Mouse (Mus musculus): ENCODE measurements around the gene Bcor. TPM values are rescaled to one million over a fixed set of nuclear protein-coding genes. Genes with fewer than 3 reads are reported as not detected.

The Bcor gene
- polyA plus RNA-seq, 1 experiment from 2014 or later: 20.6 TPM

DNA sequence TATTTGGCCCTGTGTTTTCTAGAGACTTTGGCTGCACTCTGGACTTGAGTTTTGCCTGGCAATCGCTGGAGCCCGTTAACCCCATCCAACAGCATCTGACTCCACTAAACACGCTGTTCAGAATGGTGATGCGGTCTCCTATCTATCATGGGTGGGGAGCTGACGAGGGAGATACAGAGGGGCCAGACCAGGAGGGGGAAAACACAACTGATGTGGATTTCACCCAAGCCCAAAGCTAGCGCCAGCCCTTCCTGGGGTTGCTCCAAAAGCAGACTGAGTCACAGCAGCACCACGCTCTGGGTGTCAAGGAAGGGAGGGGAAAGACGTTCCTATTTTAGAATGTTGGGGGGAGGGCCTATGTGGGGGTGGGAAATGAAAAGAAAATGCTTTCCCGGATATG lies 94.4 kb downstream of the Bcor start:
- Histone ChIP-seq H3K27ac (ENCODE audit: low read length) (no peak overlapping the region), H3K27me3 (ENCODE audit: control insufficient read depth, insufficient read depth, low read length) (peaks cover 8% of the 10 kb centered on the region; the same call in 1 of the 2 replicates), H3K9ac (replicated peaks; ENCODE audit: low read depth, low read length) (no peak overlapping the region), H3K36me3 (ENCODE audit: control insufficient read depth, insufficient read depth, low read length) (no peaks in the 10 kb centered on the region), H3K4me2 (replicated peaks; ENCODE audit: low read depth, low read length) (no peak overlapping the region), H3K4me1 (ENCODE audit: control insufficient read depth, insufficient read depth, low read length) (peaks cover 43% of the 10 kb centered on the region; the same call in 1 of the 2 replicates), H3K9me3 (ENCODE audit: control insufficient read depth, low read depth, low read length) (no peaks in the 10 kb centered on the region), H3K4me3 (ENCODE audit: low read depth, low read length) (no peak overlapping the region)
- WGBS: 31% methylated on average over 9 of the region's 9 CpGs
- no peak for ATAC-seq (ENCODE audit: insufficient number of reproducible peaks, insufficient read depth, low FRiP score, low read depth)

DNA sequence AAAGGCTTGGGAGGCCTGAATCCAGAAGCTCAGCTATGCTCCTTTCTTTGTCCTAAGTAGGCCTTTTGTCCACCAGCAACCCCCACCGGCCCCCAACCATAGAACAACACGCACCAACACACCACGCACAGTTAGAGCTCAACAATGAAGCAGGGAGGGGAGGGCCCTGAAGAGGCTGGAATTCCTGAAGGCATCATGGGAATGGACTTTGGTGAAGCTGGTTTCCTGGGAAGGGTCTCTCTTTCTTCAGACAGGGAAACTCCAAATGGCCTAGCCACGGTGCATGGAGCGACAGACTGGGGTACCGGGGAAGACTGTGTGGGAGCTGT lies 97.3 kb downstream of the Bcor start:
- Histone ChIP-seq H3K36me3 (ENCODE audit: control insufficient read depth, insufficient read depth, low read length) (no peaks in the 10 kb centered on the region; the same call in 1 of the 2 replicates), H3K27ac (ENCODE audit: low read length) (no peak overlapping the region), H3K9ac (replicated peaks; ENCODE audit: low read depth, low read length) (no peak overlapping the region), H3K4me3 (ENCODE audit: low read depth, low read length) (no peak overlapping the region), H3K27me3 (ENCODE audit: control insufficient read depth, insufficient read depth, low read length) (peaks cover 5% of the 10 kb centered on the region; the same call in 1 of the 2 replicates), H3K4me2 (replicated peaks; ENCODE audit: low read depth, low read length) (no peak overlapping the region), H3K4me1 (ENCODE audit: control insufficient read depth, insufficient read depth, low read length) (peaks cover 25% of the 10 kb centered on the region; the same call in 1 of the 2 replicates), H3K9me3 (ENCODE audit: control insufficient read depth, low read depth, low read length) (no peaks in the 10 kb centered on the region)
- 48% methylated on average over 6 of the region's 6 CpGs for WGBS
- ATAC-seq (ENCODE audit: insufficient number of reproducible peaks, insufficient read depth, low FRiP score, low read depth): no peak

DNA sequence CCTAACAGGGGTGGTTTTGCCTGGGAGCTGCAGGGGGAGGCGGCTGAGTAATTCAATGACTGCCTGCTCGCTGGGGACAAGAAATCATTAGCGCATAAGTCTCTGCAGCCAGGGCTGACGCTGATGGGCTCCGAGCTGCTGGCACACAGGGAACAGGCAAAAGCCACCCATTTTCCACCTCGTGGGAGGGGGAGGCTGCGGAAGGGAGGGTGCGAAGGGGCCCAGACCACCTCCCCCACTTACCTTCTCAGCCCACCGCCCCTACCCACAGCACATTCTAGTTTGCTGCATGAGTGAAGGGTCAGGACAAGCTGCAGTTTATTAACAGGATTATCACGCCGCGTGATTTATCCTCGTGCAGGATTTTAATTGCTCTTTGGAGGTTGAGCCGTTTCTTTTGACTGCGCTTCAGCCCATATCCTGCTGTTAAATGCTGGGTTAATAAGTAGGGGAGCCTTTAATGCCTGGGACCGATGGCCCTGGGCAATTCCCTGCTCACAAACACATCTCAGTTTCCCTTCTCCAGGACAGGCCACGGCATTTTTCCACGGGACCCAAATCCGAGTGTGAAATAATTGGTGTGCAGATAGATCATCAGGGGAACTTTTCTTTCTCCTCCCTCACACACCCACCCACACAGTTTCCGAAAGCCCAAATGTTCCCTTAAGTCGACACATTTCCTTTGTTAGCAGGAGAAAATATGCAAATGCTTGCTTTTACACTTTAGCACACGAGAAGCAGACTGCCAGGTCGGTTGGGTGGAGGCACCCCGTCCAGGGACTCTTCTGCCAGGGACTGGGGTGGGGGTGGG lies 97.8 kb downstream of the Bcor start:
- WGBS: 25% methylated on average over 24 of the region's 24 CpGs
- Histone ChIP-seq H3K27me3 (ENCODE audit: control insufficient read depth, insufficient read depth, low read length) (peaks cover 5% of the 10 kb centered on the region; the same call in 1 of the 2 replicates), H3K9me3 (ENCODE audit: control insufficient read depth, low read depth, low read length) (no peaks in the 10 kb centered on the region), H3K4me1 (ENCODE audit: control insufficient read depth, insufficient read depth, low read length) (peaks cover 21% of the 10 kb centered on the region; the same call in 1 of the 2 replicates), H3K36me3 (ENCODE audit: control insufficient read depth, insufficient read depth, low read length) (no peaks in the 10 kb centered on the region; the same call in 1 of the 2 replicates), H3K4me3 (ENCODE audit: low read depth, low read length) (no peak overlapping the region), H3K4me2 (replicated peaks; ENCODE audit: low read depth, low read length) (no peak overlapping the region), H3K27ac (ENCODE audit: low read length) (no peak overlapping the region), H3K9ac (replicated peaks; ENCODE audit: low read depth, low read length) (no peak overlapping the region)
- no peak for ATAC-seq (ENCODE audit: insufficient number of reproducible peaks, insufficient read depth, low FRiP score, low read depth)

DNA sequence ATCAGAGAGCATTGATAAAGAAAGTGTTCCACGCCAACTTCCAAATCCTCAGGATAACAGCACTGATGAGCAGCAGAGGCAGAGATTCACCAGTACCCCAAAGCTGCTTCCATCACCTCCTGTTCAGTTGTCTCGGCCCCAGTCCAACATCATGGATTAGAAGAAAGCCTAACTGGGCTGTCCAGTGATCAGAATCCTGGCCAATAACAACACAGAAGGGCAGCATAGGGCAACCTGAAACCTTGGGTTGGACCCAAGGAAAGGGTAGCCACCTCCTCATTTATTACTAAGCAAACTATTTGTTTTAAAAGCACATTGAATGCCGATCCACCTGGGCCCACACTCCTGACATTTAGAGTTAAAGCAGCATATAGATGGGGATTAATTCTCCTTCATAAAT lies 99.3 kb downstream of the Bcor start:
- Histone ChIP-seq H3K9ac (replicated peaks; ENCODE audit: low read depth, low read length) (no peak overlapping the region), H3K27ac (ENCODE audit: low read length) (no peak overlapping the region), H3K36me3 (ENCODE audit: control insufficient read depth, insufficient read depth, low read length) (no peaks in the 10 kb centered on the region; the same call in none of the 2 replicates), H3K4me3 (ENCODE audit: low read depth, low read length) (no peak overlapping the region), H3K4me2 (replicated peaks; ENCODE audit: low read depth, low read length) (no peak overlapping the region), H3K27me3 (ENCODE audit: control insufficient read depth, insufficient read depth, low read length) (0 out of 2 replicates have a peak, but pooled peaks cover 2% of the 10 kb centered on the region), H3K4me1 (ENCODE audit: control insufficient read depth, insufficient read depth, low read length) (peaks cover 15% of the 10 kb centered on the region; the same call in 1 of the 2 replicates), H3K9me3 (ENCODE audit: control insufficient read depth, low read depth, low read length) (no peaks in the 10 kb centered on the region)
- WGBS: 68% methylated on average over 3 of the region's 3 CpGs
- ATAC-seq (ENCODE audit: insufficient number of reproducible peaks, insufficient read depth, low FRiP score, low read depth): no peak

DNA sequence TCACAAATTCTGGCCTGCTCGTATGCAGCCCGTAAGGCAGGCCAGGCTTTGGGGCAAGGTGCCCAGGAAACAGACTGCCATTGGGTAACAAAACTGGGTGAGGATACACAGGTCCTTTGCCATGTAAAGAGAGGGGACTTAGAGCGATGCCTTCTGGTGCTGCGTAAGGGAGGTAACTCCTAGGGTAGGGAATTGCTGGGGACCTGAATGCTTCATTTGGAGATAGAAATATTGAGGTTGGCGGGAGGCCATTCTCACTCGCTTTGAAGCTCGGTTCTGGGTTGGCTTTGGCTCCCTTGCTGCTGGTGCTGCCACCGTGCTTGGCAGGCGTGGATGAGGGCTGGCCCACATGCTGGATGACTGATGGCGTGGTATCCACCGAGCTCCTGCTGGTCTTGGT lies 102.9 kb downstream of the Bcor start:
- Histone ChIP-seq H3K9ac (replicated peaks; ENCODE audit: low read depth, low read length) (no peak overlapping the region), H3K4me1 (ENCODE audit: control insufficient read depth, insufficient read depth, low read length) (peaks cover 5% of the 10 kb centered on the region; the same call in 1 of the 2 replicates), H3K27me3 (ENCODE audit: control insufficient read depth, insufficient read depth, low read length) (no peaks in the 10 kb centered on the region), H3K4me2 (replicated peaks; ENCODE audit: low read depth, low read length) (no peak overlapping the region), H3K4me3 (ENCODE audit: low read depth, low read length) (no peak overlapping the region), H3K9me3 (ENCODE audit: control insufficient read depth, low read depth, low read length) (no peaks in the 10 kb centered on the region), H3K36me3 (ENCODE audit: control insufficient read depth, insufficient read depth, low read length) (no peaks in the 10 kb centered on the region; the same call in none of the 2 replicates), H3K27ac (ENCODE audit: low read length) (no peak overlapping the region)
- ATAC-seq (ENCODE audit: insufficient number of reproducible peaks, insufficient read depth, low FRiP score, low read depth): no peak
- WGBS: 96% methylated on average over 11 of the region's 11 CpGs

DNA sequence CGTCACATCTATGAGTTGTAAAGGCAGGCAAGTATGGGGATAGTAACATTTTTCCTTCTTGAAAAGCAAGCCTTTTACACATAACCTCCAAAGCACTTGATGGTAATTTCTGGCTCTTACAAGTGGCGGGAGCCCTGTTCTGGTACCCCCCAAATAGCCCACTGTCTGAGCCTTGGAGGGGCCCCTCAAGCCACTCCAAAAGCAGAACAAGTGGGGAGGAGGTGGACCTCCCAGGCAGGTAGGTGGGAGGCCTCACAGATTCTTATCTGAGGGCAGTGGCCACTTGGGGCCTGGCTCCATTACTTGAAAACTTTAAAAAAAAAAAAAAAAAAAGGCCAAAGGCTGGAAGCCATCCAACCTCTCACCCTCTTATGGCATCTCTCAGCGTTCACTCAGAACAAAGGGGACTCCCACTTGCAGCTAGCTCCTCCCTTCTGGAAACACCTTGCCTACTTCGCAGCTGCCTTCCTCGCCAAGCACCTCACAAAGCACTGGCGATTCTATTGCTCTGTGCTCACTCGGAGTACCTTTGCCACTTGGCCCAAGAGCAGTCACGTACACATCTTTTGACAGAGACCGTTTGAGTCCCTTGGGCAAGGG lies 106.7 kb downstream of the Bcor start:
- Histone ChIP-seq H3K4me3 (ENCODE audit: low read depth, low read length) (no peak overlapping the region), H3K9ac (replicated peaks; ENCODE audit: low read depth, low read length) (no peak overlapping the region), H3K4me1 (ENCODE audit: control insufficient read depth, insufficient read depth, low read length) (no peaks in the 10 kb centered on the region), H3K27me3 (ENCODE audit: control insufficient read depth, insufficient read depth, low read length) (no peaks in the 10 kb centered on the region), H3K9me3 (ENCODE audit: control insufficient read depth, low read depth, low read length) (no peaks in the 10 kb centered on the region), H3K4me2 (replicated peaks; ENCODE audit: low read depth, low read length) (no peak overlapping the region), H3K27ac (ENCODE audit: low read length) (no peak overlapping the region), H3K36me3 (ENCODE audit: control insufficient read depth, insufficient read depth, low read length) (no peaks in the 10 kb centered on the region; the same call in none of the 2 replicates)
- 64% methylated on average over 9 of the region's 9 CpGs for WGBS
- ATAC-seq (ENCODE audit: insufficient number of reproducible peaks, insufficient read depth, low FRiP score, low read depth): no peak

DNA sequence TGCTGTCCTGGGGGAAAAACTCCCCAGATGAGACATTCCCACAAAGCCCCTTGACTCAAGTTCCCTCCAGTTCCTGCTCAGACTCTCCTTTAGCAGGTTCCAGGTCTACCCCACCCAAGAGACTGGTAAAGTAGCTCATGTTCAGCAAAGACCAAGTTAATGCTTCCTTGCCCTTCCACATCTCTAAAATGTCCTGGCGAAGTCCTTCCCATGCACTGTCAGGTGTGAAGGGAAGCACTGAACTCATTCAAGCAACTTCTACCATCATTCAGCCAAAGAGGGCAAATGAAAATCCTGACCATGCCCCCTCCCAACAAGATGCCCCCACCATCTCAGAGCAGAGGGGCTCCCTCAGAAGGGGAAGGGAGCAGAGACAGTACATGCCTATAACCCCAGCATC lies 107.5 kb downstream of the Bcor start:
- ATAC-seq (ENCODE audit: insufficient number of reproducible peaks, insufficient read depth, low FRiP score, low read depth): no peak

DNA sequence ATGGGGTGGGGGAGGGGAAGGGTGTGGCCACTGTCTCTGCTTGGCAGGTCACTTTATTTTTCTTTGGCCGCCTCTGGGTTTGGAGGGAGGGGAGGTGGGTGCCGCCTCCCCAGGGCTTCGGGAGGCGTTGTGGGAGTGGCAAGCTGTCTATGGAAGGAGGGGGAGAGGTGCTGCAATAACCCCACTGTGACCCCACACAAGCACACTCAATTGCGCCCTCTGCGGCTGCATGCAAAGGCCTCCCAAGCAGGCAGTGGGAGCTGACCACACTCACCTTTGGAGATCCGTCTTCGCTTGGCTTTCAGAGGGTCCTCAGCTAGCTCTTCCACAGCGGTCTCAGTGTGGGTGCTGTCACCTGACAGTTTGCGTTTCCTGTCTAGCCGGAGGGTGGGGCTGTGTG lies 111.4 kb downstream of the Bcor start:
- Histone ChIP-seq H3K27ac (ENCODE audit: low read length) (no peak overlapping the region), H3K9ac (replicated peaks; ENCODE audit: low read depth, low read length) (no peak overlapping the region)

More for the DNA sequence above, 107.5 kb downstream of the Bcor start:
- Histone ChIP-seq H3K27ac (ENCODE audit: low read length) (no peak overlapping the region), H3K9me3 (ENCODE audit: control insufficient read depth, low read depth, low read length) (no peaks in the 10 kb centered on the region), H3K4me2 (replicated peaks; ENCODE audit: low read depth, low read length) (no peak overlapping the region), H3K4me3 (ENCODE audit: low read depth, low read length) (no peak overlapping the region), H3K36me3 (ENCODE audit: control insufficient read depth, insufficient read depth, low read length) (no peaks in the 10 kb centered on the region; the same call in 1 of the 2 replicates), H3K4me1 (ENCODE audit: control insufficient read depth, insufficient read depth, low read length) (no peaks in the 10 kb centered on the region), H3K9ac (replicated peaks; ENCODE audit: low read depth, low read length) (no peak overlapping the region), H3K27me3 (ENCODE audit: control insufficient read depth, insufficient read depth, low read length) (no peaks in the 10 kb centered on the region)
- WGBS: 97% methylated on average over 1 of the region's 1 CpGs

More for the DNA sequence above, 111.4 kb downstream of the Bcor start:
- no peaks in the 10 kb centered on the region for H3K27me3 ChIP-seq (ENCODE audit: control insufficient read depth, insufficient read depth, low read length)
- no peaks in the 10 kb centered on the region for H3K4me1 ChIP-seq (ENCODE audit: control insufficient read depth, insufficient read depth, low read length)
- H3K36me3 ChIP-seq (ENCODE audit: control insufficient read depth, insufficient read depth, low read length): peaks cover 4% of the 10 kb centered on the region; the same call in 1 of the 2 replicates
- no peak overlapping the region for H3K4me3 ChIP-seq (ENCODE audit: low read depth, low read length)
- WGBS: 42% methylated on average over 11 of the region's 11 CpGs
- H3K4me2 ChIP-seq (replicated peaks; ENCODE audit: low read depth, low read length): no peak overlapping the region
- H3K9me3 ChIP-seq (ENCODE audit: control insufficient read depth, low read depth, low read length): no peaks in the 10 kb centered on the region
- ATAC-seq (ENCODE audit: insufficient number of reproducible peaks, insufficient read depth, low FRiP score, low read depth): no peak
